Mouse (Mus musculus): Measurements from ENCODE around the gene Igf2bp2.

GRCm38 (mm10) chr16:22097659-22098058 is 65.4 kb downstream of the Igf2bp2 start:
- TF ChIP-seq GATA1 (IDR thresholded peaks at IDR 0.05; ENCODE audit: borderline replicate concordance, low read length) (no peak), FLI1 (IDR thresholded peaks at IDR 0.05; ENCODE audit: low read length) (no peak)
